In the genomic region with DNA sequence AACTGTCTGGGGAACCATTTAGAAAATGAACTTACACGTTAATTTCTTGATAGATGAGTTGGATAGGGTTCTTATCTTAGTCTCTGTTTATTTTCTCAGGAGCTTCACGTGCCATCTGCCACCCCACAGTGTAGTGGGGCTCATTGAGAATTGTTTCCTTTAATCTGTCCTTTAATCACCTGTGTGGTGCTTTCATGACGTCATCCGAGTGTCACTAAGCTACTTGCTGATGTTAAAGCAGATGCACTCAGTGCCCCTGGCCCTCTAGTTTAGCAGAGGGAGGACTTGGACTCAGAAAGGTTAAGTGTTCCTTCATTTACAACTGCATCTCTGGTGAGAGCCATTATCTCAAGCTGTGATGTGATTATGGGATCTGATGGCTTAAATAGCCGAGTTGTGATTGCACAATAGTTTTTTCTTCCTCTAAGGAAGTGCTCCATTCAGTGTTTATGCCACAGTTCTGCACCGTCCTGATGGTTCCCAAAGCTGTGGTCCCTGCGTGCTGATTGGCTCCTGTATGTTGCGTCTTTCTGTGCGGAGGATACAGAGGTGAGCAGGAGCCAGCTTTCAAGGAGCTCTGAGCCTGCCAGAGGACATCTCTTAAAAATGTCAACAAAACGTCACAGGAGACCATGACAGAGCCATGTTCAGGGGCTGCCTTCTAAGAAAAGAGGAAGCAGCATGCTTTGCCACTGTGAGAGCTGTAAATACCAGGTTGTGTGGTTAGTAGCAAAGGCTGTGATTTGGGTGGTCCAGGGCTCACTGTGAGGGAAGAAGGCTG, we compare ENCODE assay signal across 8 mouse cellular contexts. TPM values are rescaled to one million over a fixed set of nuclear protein-coding genes. Genes with fewer than 3 reads are reported as not detected.
DNase-seq lines count a peak whose midpoint lies in the region; ATAC-seq and TF ChIP-seq lines count a peak whose summit lies in the region.

No protein-coding gene starts in this region.

- 8% methylated on average over 10 of the region's 10 CpGs for WGBS in cerebellum, adult 2 months
- WGBS in hindbrain, embryonic 14.5 days: 40% methylated on average over 10 of the region's 10 CpGs
- 45% methylated on average over 10 of the region's 10 CpGs for WGBS in midbrain, embryonic 11.5 days

- DNase-seq in lung, adult 18-20 months: peak; percentile 19 to 24
- no peak for DNase-seq in lung, postnatal 10 days
- peak; percentile 56 to 57 for DNase-seq in cerebellum, adult 2 months
- DNase-seq in hindbrain, embryonic 14.5 days (ENCODE audit: low spot score): no peak
- no peak for DNase-seq in midbrain, embryonic 11.5 days (ENCODE audit: low spot score, missing footprints)
- DNase-seq in adrenal gland, postnatal 14 days: no peak
- DNase-seq in adrenal gland, adult 2 months: no peak
- DNase-seq in frontal cortex, postnatal 25 days (ENCODE audit: low spot score in 2 of 2): no peak

- TF ChIP-seq POLR2A in cerebellum, adult 2 months (IDR thresholded peaks at IDR 0.05; ENCODE audit: borderline replicate concordance, insufficient read depth, low read length): no peak

- peak overlapping the region; percentile 56 for H3K4me3 ChIP-seq in cerebellum, adult 2 months (replicated peaks; ENCODE audit: insufficient read depth, low read depth, low read length)
- H3K4me3 ChIP-seq in hindbrain, embryonic 14.5 days (replicated peaks; ENCODE audit: low read length): peak overlapping the region; percentile 99
- H3K4me3 ChIP-seq in midbrain, embryonic 11.5 days (ENCODE audit: low read depth, low read length): peak overlapping the region; percentile 91; the same call in 1 of the 2 replicates

- H3K36me3 ChIP-seq in hindbrain, embryonic 14.5 days (replicated peaks; ENCODE audit: control insufficient read depth, insufficient read depth): no peaks in the 10 kb centered on the region; the same call in 1 of the 2 replicates
- no peaks in the 10 kb centered on the region for H3K36me3 ChIP-seq in midbrain, embryonic 11.5 days (ENCODE audit: control insufficient read depth, insufficient read depth, low read length)

- TF ChIP-seq CTCF in cerebellum, adult 2 months (IDR thresholded peaks at IDR 0.05; ENCODE audit: borderline replicate concordance, insufficient read depth, low read depth, low read length): no peak

- peaks cover 10% of the 10 kb centered on the region; the same call in 1 of the 2 replicates for H3K4me1 ChIP-seq in cerebellum, adult 2 months (ENCODE audit: control insufficient read depth, insufficient read depth, low read length)
- peaks cover 45% of the 10 kb centered on the region for H3K4me1 ChIP-seq in hindbrain, embryonic 14.5 days (replicated peaks; ENCODE audit: control insufficient read depth, insufficient read depth, low read length)
- peaks cover 31% of the 10 kb centered on the region for H3K4me1 ChIP-seq in midbrain, embryonic 11.5 days (ENCODE audit: control insufficient read depth, insufficient read depth, low read length)

- ATAC-seq in hindbrain, embryonic 14.5 days (ENCODE audit: low FRiP score): no peak
- ATAC-seq in midbrain, embryonic 11.5 days (ENCODE audit: low FRiP score): no peak

- peak overlapping the region; percentile 41 for H3K27ac ChIP-seq in cerebellum, adult 2 months (ENCODE audit: insufficient read depth, low read length)
- H3K27ac ChIP-seq in hindbrain, embryonic 14.5 days: peak overlapping the region; percentile 29; the same call in 1 of the 2 replicates
- no peak overlapping the region for H3K27ac ChIP-seq in midbrain, embryonic 11.5 days (ENCODE audit: low read depth, low read length)

- H3K4me2 ChIP-seq in hindbrain, embryonic 14.5 days (replicated peaks): peak overlapping the region; percentile 68
- H3K4me2 ChIP-seq in midbrain, embryonic 11.5 days: peak overlapping the region; percentile 71

- H3K9ac ChIP-seq in hindbrain, embryonic 14.5 days: peak overlapping the region; percentile 100
- H3K9ac ChIP-seq in midbrain, embryonic 11.5 days (ENCODE audit: low read length): peak overlapping the region; percentile 98; the same call in 1 of the 2 replicates

- H3K27me3 ChIP-seq in cerebellum, adult 2 months (ENCODE audit: control insufficient read depth, insufficient read depth, low read length): no peaks in the 10 kb centered on the region
- H3K27me3 ChIP-seq in hindbrain, embryonic 14.5 days (ENCODE audit: control insufficient read depth, insufficient read depth, low read length): no peaks in the 10 kb centered on the region
- H3K27me3 ChIP-seq in midbrain, embryonic 11.5 days (ENCODE audit: control insufficient read depth, insufficient read depth, low read length): no peaks in the 10 kb centered on the region; the same call in 1 of the 2 replicates

- no peaks in the 10 kb centered on the region for H3K9me3 ChIP-seq in hindbrain, embryonic 14.5 days (ENCODE audit: control insufficient read depth, low read length)
- H3K9me3 ChIP-seq in midbrain, embryonic 11.5 days (ENCODE audit: control insufficient read depth, low read length): no peaks in the 10 kb centered on the region

RNA-seq across cellular contexts. Expression of a gene that starts 3.0 kb away (rescaled TPM):
- polyA plus RNA-seq in cerebellum, adult 2 months (2012; rRNA removed): 40.4 and 42.6 TPM in 2 replicates
- 26.0 and 27.8 TPM in 2 replicates for polyA plus RNA-seq in hindbrain, embryonic 14.5 days (2014; fragmentation: Nextera tagmentation; extraction: Ambion mirVana)
- polyA plus RNA-seq in midbrain, embryonic 11.5 days (2014; fragmentation: Nextera tagmentation; extraction: Ambion mirVana): 22.3 and 23.9 TPM in 2 replicates
- 18.5 and 22.3 TPM in 2 replicates for total RNA-seq in adrenal gland, postnatal 14 days (2021)
- 10 to 100 TPM; 13.8 to 14.6 TPM for total RNA-seq in adrenal gland, adult 2 months (2021)
- polyA plus RNA-seq in adrenal gland, adult 2 months (2012; rRNA removed): 3.4 and 4.7 TPM in 2 replicates

Comparison
In these comparisons a context has a peak if more than half of its experiments do, and no peak if none do; other contexts are left out.
1. DNase-seq: peak in lung, adult 18-20 months (2 of 2) and cerebellum, adult 2 months (2 of 2); none in lung, postnatal 10 days (single experiment), hindbrain, embryonic 14.5 days (single experiment), midbrain, embryonic 11.5 days (single experiment), adrenal gland, postnatal 14 days (single experiment), adrenal gland, adult 2 months (single experiment) and frontal cortex, postnatal 25 days (0 of 2).
2. Peak in every context shown above with its lines, with median percentiles within 50 percentile points of each other: H3K4me3 ChIP-seq.